Mouse (Mus musculus) gastrocnemius, adult 2 months (tissue): ENCODE measurements around the gene Gcg. TPM values are rescaled to one million over a fixed set of nuclear protein-coding genes. Genes with fewer than 3 reads are reported as not detected.

ENCODE experiments used
- DNase-seq: peaks from one replicate; pipeline ENCODE4 v3.0.0; 2022
- H3K27ac ChIP-seq: fragments of 200-600 bp; 2 replicates; pipeline ENCODE4 v1.8.1; 2022; ENCODE audit warnings: mild to moderate bottlenecking
- H3K4me3 ChIP-seq: fragments of 200-600 bp; 2 replicates; pipeline ENCODE4 v1.8.1; 2022; ENCODE audit warnings: mild to moderate bottlenecking, moderate library complexity
- CTCF ChIP-seq: fragments of 200-600 bp; IDR thresholded peaks from 2 replicates; pipeline ENCODE4 v1.8.1; 2022; ENCODE audit warnings: antibody characterized with exemption, mild to moderate bottlenecking, moderate library complexity
- intact Hi-C: fragments of 180-260 bp; cut with DNase I; formaldehyde crosslinking; loops from one replicate; pipeline ENCODE4 v1.15.1; 2025
- long read RNA-seq, 2 experiments: library from polyadenylated mRNA; stranded (forward); transcript quantifications; one replicate each; pipeline ENCODE4 v2.0.0; 2021
- total RNA-seq, 2 experiments: library from RNA; stranded (reverse); gene quantifications; 2 replicates each; pipeline ENCODE4 v1.2.3; 2021

Gene Gcg
- not detected for total RNA-seq
- long read RNA-seq, experiment 1, result 0 reads
- long read RNA-seq, experiment 2, result 0 reads

DNA sequence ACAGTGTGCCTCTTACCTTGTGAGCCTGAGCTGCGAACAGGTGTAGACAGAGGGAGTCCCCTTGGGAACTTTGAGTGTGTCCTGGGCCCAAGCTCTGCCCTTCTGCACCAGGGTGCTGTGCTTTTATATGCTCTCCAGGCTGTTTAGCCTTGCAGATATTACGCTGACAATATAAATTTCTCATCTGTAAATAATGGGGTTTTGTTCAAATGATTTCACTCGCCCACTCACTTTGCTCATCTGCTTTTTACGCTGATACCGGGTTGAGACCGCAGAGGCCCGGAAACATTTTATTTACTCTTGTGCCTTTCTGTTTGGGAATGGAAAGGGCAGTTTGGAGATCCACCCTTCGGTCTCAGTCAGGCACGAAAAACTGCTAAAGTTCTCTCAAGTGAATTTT, at the start of gene Gcg:
Gene Gcg (minus strand): TSS at position 101 of the 400 bp plus-strand sequence.
- Histone ChIP-seq H3K27ac (no peak within 1 kb of the TSS), H3K4me3 (no peak within 1 kb of the TSS)
- TF ChIP-seq CTCF, result no peak
- no peak for DNase-seq
- intact Hi-C loops, result no loop called here

DNA sequence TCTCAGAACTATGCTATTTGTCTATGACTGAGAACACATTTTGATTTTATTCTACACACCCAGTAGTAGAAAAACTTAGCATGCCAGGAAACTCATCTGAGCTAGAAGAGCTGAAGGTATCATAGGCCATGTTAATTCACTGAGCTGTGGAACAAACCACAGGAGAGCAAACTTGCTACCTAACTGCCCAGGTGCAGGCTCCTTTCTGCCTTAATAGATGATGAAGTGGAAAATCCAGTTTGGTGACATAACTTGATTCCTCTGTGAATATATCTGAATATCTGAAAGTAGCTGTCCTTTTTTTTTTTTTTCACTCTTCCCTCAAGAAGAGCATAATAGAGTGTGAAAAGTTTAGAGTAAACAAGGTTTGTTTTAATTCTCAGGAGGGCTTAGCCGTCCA, 47.6 kb upstream of the Gcg start:
- H3K27ac ChIP-seq, result no peak overlapping the region
- TF ChIP-seq CTCF, result no peak
- intact Hi-C loops, result no loop called here
- DNase-seq, result no peak
- H3K4me3 ChIP-seq, result no peak overlapping the region

DNA sequence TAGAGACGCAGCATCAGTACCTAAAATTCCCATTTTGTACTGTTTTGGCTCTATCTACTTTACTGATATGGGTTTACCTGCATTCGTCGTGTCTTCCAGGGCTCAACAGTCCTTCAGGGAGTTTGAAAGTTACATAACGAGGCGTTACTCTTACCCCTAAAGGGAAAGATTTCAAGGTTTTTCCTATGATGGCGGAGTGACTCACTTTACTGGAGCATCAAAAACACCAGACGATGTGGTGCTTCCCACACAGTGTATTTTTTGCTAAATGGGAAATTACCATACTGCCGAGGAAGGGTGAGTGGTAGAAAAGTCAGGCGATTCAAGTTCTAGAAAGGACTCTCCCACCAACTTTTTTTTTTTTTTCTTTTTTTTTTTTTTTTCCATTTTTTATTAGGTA, 42.9 kb upstream of the Gcg start:
- H3K4me3 ChIP-seq, result no peak overlapping the region
- TF ChIP-seq CTCF, result no peak
- H3K27ac ChIP-seq, result no peak overlapping the region
- intact Hi-C loops, result no loop called here
- DNase-seq, result no peak

DNA sequence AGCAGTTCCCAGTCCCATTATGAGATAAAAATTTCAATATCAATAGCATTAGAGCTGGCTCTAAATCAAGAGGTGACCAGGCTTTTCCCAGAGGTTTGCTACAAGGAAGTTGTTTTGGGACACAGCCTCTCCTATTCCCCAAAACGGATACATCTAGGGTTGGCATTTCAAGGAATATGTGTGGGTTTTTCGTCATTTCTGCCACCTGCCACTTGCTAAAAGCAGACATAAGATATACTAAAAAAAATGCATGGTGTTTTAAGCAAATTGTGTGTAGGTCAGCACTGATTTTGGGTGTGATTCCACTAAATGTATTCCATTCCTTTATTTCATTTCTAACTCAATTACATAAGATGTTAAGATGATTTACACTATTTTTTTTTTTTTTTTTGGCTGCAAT, 34.3 kb upstream of the Gcg start:
- TF ChIP-seq CTCF, result no peak
- intact Hi-C loops, result no loop called here

DNA sequence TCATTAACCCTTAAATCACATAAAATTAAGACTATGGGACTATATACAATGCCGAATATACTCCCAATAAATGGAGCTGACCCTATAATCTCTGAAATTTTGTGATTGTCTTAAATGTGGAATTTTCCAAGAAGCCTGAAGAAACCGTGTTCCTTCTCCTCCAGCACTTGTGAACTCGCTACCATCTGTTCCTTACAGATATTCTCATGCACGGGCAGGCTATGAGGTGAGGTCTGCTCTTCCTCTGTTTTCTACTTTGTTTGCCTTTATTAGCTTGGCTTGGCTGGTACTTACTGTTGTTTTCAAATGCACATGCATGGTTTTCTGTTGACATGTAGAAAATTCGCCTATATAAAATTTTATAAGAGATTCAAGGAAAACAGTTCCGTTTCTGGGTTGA, 31.0 kb upstream of the Gcg start:
- Histone ChIP-seq H3K4me3 (no peak overlapping the region), H3K27ac (no peak overlapping the region)
- no peak for DNase-seq
- intact Hi-C loops, result no loop called here
- TF ChIP-seq CTCF, result no peak

More for the DNA sequence above, 34.3 kb upstream of the Gcg start:
- Histone ChIP-seq H3K27ac (no peak overlapping the region), H3K4me3 (no peak overlapping the region)
- DNase-seq, result no peak

DNA sequence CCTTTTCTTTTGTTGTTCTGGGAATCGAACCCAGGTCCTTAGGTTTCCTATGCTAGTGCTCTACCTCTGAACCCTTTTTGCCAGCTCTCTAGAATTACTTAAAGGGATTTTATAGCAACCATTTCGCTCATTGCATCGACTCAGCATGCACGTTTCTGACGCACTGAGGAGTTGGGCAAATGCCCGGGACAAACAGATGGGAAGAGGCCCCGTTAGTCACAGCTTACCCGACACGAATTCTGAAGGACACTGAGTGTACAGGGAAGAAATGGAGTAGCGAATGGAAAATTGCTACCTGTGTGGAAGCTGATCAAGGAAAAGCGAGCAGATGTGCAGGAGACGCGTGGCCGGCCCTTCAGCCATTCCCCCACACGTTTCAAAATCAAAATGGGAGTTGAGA, 30.0 kb upstream of the Gcg start:
- Histone ChIP-seq H3K4me3 (no peak overlapping the region), H3K27ac (no peak overlapping the region)
- no peak for DNase-seq
- TF ChIP-seq CTCF, result no peak
- intact Hi-C loops, result no loop called here

DNA sequence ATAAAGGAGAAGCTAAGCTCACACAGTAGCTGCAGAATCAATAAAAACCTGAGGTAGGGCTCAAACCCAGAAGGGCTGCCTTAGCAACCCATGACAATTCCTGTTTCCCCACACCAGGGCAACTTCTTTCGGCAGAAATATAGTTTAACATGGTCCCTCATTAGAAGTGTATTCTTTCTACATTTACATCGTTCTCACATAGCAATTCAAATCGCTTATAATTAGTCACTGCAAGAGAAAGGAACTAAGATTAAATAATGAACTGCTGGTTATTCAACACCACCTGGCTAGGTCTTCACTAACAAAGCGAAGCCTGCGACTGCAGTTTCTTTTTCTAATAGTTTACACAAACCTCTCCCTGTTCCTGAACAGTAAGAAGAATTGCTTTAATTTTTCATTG, 23.7 kb upstream of the Gcg start:
- H3K4me3 ChIP-seq, result no peak overlapping the region
- DNase-seq, result no peak
- TF ChIP-seq CTCF, result no peak
- intact Hi-C loops, result no loop called here
- no peak overlapping the region for H3K27ac ChIP-seq

DNA sequence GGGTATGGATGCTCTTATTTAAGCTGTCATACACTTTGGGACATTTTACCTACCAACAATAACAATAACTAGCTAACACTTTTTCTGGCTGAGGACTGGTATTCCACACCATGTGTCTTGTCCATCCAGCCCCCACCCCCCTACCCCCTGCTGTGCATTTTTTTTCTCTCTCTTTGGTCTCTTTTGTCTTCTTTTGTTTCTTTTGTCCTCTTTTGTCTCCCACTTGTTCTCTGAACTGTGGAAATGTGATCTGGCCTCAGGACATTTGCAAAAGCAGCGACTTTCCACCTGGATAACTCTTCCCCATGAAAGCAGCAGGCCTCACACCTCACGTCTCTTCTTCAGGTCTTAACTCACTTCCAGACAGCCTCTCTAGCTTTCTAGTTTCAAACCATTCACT, 23.0 kb upstream of the Gcg start:
- no peak for DNase-seq
- no peak for TF ChIP-seq CTCF
- Histone ChIP-seq H3K27ac (no peak overlapping the region), H3K4me3 (no peak overlapping the region)
- intact Hi-C loops, result no loop called here

DNA sequence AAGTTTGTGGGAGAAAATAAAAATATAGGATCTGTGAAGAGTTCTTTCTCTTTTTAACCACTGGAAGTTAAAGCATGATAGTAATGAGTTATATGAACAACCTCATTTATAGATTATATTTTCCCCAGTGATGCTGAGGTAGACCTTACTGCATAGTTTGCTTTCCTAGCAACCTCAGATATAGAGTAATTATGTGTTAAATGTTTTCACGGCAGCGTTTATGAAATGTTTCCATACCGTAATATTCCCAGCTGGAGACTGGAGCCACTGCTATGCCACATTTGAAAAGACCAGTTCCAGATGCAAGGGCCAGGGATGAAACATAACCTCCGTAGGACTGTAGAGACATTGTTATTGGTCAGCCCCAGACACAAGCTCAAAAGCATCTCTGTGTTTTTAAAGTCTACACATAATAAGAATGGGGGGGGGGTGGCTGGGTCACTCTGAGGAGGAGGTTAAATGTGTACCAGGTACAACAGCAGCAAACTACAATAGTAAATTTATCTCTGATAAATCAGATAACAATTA, 20.9 kb upstream of the Gcg start:
- TF ChIP-seq CTCF, result no peak
- H3K4me3 ChIP-seq, result no peak overlapping the region
- intact Hi-C loops, result no loop called here
- no peak overlapping the region for H3K27ac ChIP-seq
- DNase-seq, result no peak

DNA sequence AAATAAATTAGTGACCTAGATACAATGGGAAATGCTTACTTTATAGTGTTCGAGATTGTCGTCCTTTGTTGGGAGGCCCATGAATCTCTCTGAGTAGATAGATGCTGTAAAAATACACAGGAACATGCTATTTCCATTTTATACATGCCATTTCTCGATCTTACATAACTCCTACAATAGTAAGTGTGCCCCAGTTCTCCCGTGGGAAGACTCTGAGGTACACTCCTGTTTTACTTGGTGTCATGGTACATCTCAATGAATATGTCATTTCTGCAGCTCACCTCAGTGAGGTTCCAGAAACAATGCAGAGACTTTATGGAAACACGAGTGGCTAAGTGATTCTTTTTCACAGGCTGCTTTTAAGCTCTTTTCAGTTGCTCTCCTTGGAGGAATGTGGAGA, 19.9 kb upstream of the Gcg start:
- intact Hi-C loops, result no loop called here
- H3K27ac ChIP-seq, result no peak overlapping the region

DNA sequence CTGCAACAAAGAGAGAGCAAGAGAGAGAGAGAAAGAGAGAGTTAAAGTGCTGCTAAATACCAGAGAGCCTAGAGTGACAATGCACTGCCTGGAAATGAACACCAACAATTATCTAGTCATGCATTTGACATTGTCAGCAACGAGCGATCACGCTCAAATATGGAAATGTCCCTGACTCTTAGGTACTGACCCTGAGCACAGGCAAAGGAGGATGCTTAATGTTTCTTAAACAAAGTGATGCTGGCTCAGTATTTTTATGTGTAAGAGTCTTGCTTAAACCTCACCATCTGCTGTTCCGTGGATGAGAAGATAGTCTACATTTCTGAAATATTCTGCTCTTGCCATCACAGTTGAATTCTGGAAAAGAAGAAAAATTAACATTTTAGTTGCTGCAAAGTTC, 19.1 kb upstream of the Gcg start:
- DNase-seq, result no peak
- no peak overlapping the region for H3K4me3 ChIP-seq
- no peak overlapping the region for H3K27ac ChIP-seq
- intact Hi-C loops, result no loop called here
- no peak for TF ChIP-seq CTCF

More for the DNA sequence above, 19.9 kb upstream of the Gcg start:
- no peak overlapping the region for H3K4me3 ChIP-seq
- no peak for TF ChIP-seq CTCF
- DNase-seq, result no peak

DNA sequence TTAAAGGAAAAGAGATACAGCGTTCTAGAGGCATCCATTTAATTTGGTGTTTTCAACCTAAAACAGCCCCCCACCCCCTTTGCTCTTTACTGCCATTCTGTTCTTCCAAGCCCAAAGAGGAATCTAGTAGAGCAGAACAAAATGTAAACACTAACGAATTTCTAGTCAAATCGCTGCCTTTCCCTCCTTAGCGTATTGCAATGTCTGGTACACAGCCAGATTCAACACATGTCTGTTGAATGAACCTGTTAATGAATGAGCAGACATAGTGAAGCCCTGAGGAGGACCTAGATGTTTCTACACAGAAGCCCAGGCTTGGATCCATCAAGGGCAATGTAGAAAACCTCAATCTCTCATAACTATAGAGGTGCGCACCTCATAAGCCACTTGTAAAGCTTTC, 15.4 kb upstream of the Gcg start:
- Histone ChIP-seq H3K27ac (no peak overlapping the region), H3K4me3 (no peak overlapping the region)
- no peak for TF ChIP-seq CTCF
- no peak for DNase-seq
- intact Hi-C loops, result no loop called here

DNA sequence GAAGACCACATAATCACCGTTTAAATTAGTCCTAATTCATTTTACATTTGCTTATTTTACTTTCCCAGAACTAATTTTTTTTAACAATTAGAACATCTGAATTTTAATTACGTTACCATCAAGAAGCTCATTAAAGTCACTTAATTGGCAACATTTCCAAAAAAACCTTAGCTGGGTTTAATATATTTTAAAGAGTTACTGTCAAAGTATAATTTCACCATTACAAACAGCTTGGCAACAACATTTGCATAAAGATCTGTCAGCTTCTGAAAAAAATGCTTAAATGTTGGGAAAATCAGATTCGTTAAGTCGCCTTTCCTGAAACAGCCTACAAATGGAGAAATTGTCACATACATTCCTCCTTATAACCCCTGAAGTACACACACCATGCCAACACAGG, 14.6 kb upstream of the Gcg start:
- H3K4me3 ChIP-seq, result no peak overlapping the region
- H3K27ac ChIP-seq, result no peak overlapping the region
- TF ChIP-seq CTCF, result no peak
- intact Hi-C loops, result no loop called here
- DNase-seq, result no peak

DNA sequence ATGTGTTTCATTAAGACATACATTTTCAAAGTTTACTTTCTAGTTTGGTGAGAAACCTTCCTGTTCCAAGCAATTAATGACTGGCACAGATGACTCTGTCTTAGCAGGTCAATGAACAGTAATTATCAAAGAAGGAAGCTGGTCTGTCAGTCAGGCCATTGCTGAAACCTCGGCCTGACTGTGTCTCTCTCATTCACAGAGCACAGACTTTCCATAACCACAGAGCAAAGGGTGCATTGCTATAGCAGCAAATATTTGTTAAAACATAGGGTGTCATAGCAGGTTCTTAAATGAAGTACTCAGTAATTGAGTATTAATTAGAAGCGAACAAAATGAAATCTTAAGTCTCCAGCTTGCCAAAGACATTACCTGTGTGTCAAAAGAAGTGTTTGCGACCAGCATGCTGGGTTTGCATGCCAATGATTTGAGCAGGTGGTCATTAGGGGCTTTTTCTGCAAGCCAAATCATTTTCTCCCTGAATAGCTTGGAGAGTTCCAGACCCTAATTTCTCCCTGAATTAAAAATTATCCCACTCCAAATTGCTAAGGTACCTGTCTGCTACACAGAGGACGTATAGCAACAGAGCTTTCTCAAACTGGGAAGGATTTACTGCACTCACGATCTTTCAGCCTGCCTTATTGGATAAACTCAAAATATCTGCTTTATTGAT, 14.0 kb upstream of the Gcg start:
- TF ChIP-seq CTCF, result no peak
- intact Hi-C loops, result no loop called here
- H3K27ac ChIP-seq, result no peak overlapping the region
- no peak for DNase-seq
- H3K4me3 ChIP-seq, result no peak overlapping the region
